8 mouse cellular contexts compared by ENCODE assay signal in the genomic region with DNA sequence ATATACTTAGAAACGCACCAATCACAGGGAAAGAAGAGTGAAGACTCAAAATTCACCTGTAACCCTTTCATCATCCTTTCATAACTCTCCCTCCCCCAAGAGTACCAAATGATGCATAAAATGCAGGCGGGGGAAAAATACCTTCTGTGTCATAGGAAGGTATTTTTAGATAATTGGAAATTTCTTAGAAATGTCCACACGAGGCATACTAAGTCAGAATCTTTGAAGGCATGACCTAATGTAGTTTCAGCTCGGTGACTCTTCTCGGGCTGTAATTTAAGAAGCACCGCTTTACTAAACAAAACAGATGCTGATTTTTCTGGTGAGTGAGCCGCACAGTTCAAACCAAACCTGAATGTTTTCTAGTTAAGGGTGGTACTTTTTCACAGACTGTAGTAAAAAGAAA. TPM values are rescaled to one million over a fixed set of nuclear protein-coding genes. Genes with fewer than 3 reads are reported as not detected.
A peak's percentile ranks its signal among the peaks of the same experiment; 100 is the strongest.
DNase-seq lines count a peak whose midpoint lies in the region; ATAC-seq and TF ChIP-seq lines count a peak whose summit lies in the region.

TSS of gene Plscr1 (plus strand) at position 304 of the 406 bp plus-strand sequence.

- no peak for TF ChIP-seq CTCF in layer of hippocampus, adult 2 months (conservative IDR thresholded peaks at IDR 0.05)

- WGBS in hindbrain, embryonic 10.5 days, result 41% methylated on average over 7 of the region's 7 CpGs

- no peak for ATAC-seq in common myeloid progenitor, adult 5-6 weeks (replicated peaks; ENCODE audit: low read depth, poor library complexity, severe bottlenecking)
- ATAC-seq in megakaryocyte-erythroid progenitor cell, adult 5-6 weeks (replicated peaks; ENCODE audit: low FRiP score, low TSS enrichment, poor library complexity, severe bottlenecking), result peak; percentile 15; the same call in 1 of the 2 replicates

- H3K9me3 ChIP-seq in hindbrain, embryonic 10.5 days, result no peaks in the 10 kb centered on the region

- H3K4me3 ChIP-seq in layer of hippocampus, adult 2 months, result peak within 1 kb of the TSS; percentile 66
- peak within 1 kb of the TSS; percentile 70 for H3K4me3 ChIP-seq in hindbrain, embryonic 10.5 days

- H3K27ac ChIP-seq in layer of hippocampus, adult 2 months, result peak within 1 kb of the TSS; percentile 81
- peak within 1 kb of the TSS; percentile 93 for H3K27ac ChIP-seq in hindbrain, embryonic 10.5 days

- H3K4me1 ChIP-seq in hindbrain, embryonic 10.5 days (replicated peaks), result peaks cover 20% of the 10 kb centered on the region

- H3K27me3 ChIP-seq in hindbrain, embryonic 10.5 days (ENCODE audit: insufficient read depth, poor library complexity, severe bottlenecking), result no peaks in the 10 kb centered on the region

- no peaks in the 10 kb centered on the region for H3K36me3 ChIP-seq in hindbrain, embryonic 10.5 days

- DNase-seq in layer of hippocampus, adult 2 months (ENCODE audit: low spot score in 2 of 2), result no peak
- no peak for DNase-seq in layer of hippocampus, postnatal 36 days
- DNase-seq in hindbrain, embryonic 10.5 days (ENCODE audit: low spot score), result no peak
- DNase-seq in ovary, adult 18-20 months (ENCODE audit: low spot score), result no peak
- no peak for DNase-seq in cerebellum, adult 18-20 months
- DNase-seq in urinary bladder, postnatal 10 days (ENCODE audit: low spot score), result no peak

RNA-seq across cellular contexts. Expression of gene Plscr1, which starts in this region (rescaled TPM):
- total RNA-seq in layer of hippocampus, adult 2 months (2021), result 1 to 10 TPM; 1.4 to 1.7 TPM
- 1 to 10 TPM; 1.6 to 1.7 TPM for total RNA-seq in layer of hippocampus, postnatal 36 days (2021)
- total RNA-seq in common myeloid progenitor, adult 5-6 weeks (2017), result 35.0 and 68.7 TPM in 2 replicates
- polyA plus RNA-seq in hindbrain, embryonic 10.5 days (2016; fragmentation: Nextera tagmentation; extraction: Ambion mirVana), result 26.8 and 35.7 TPM in 2 replicates
- 79.8 and 102 TPM in 2 replicates for total RNA-seq in megakaryocyte-erythroid progenitor cell, adult 5-6 weeks (2014; fragmentation: Nextera tagmentation)
- total RNA-seq in megakaryocyte-erythroid progenitor cell, adult 5-6 weeks (2017), result 103 and 137 TPM in 2 replicates

Comparison
In these comparisons a context has a peak if more than half of its experiments do, and no peak if none do; other contexts are left out.
1. RNA of gene Plscr1 (total RNA-seq): 79.8 to 137 TPM in megakaryocyte-erythroid progenitor cell, adult 5-6 weeks and 35.0 to 68.7 TPM in common myeloid progenitor, adult 5-6 weeks; 1.4 to 1.7 TPM in layer of hippocampus, adult 2 months and 1.6 to 1.7 TPM in layer of hippocampus, postnatal 36 days; every median in the first group is over 10 times any median in the second.